Mouse (Mus musculus): ENCODE data around the gene Usp28. TPM values are rescaled to one million over a fixed set of nuclear protein-coding genes. Genes with fewer than 3 reads are reported as not detected.
A peak's percentile ranks its signal among the peaks of the same experiment; 100 is the strongest.
"Not testable (repeated sequence)": the region's sequence is repeated elsewhere in the genome, so short reads cannot be mapped to it uniquely, and the experiment has no call there.

Usp28 gene
- polyA plus RNA-seq (2012; rRNA removed), result 57.3 and 58.7 TPM in 2 replicates

- DNase-seq (ENCODE audit: extremely low spot score in 1 of 2, low spot score in 1 of 2), result peak; percentile 93 to 97
Measured at GRCm38 (mm10) chr9:48984845-48985707, at the start of gene Usp28. Gene Usp28 (plus strand): TSS chr9:48985375.

DNA sequence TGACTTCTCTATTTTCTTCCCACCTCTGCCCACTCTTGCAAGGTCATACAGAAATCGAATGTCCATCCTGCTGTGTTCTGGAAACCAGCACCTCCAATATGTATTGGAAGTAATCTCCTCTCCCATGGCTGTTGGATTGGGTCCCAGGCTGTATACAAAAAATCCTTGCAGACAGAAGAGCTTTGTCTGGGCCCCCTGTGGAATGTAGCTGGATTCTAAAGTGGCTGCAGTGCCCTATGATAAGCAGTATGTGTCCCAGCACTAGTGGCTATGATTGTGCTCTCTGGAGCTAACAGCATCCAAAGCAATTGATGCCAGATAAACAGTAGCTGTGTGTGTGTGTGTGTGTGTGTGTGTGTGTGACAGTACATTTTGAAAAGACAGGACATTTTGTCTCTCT, 42.8 kb upstream of the Usp28 start:
- no peak for DNase-seq (ENCODE audit: extremely low spot score in 1 of 2, low spot score in 1 of 2)

DNA sequence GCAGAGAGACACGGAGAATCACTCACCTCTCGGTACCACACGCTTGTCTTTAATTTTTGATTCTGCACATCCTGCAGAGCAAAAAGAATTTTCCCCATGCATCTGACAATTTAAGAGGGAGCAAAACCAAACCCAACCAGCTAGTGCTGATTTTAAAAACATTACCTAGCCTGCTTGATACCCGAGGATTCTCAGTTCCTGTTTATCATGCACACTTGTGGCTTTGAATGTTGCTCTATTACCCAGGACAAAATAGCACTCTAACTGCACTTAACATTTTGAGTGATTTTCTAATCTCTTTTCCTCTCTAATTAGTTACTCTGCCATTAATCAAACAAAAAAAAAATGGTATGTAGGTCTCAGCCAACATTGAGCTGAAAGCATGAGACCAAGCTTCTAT, 37.6 kb upstream of the Usp28 start:
- DNase-seq (ENCODE audit: extremely low spot score in 1 of 2, low spot score in 1 of 2), result no peak

DNA sequence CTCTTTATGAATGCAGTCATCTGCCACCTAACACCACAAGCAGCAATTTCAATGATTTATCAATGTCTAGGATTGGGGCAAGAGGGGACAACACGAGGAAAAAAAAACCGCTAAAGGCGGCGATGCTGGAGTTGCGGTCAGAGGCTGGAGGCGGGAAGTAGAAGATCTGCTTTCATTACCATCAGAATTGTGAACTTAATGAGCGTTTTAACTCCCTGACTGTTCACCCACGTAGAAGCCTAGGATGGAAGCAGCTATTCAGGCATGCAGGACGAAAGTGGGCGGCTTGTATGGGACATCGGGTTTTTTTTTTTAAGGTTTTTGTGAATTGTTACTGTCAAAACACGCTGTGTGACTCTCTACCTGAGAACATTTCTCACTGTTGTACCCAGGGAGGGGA, 23.9 kb upstream of the Usp28 start:
- DNase-seq (ENCODE audit: extremely low spot score in 1 of 2, low spot score in 1 of 2), result peak in 1 of 2 experiments; percentile 12

- no peak for DNase-seq (ENCODE audit: extremely low spot score in 1 of 2, low spot score in 1 of 2)
Measured at GRCm38 (mm10) chr9:48962131-48962530, 23.0 kb upstream of the Usp28 start.

- DNase-seq (ENCODE audit: extremely low spot score in 1 of 2, low spot score in 1 of 2), result no peak
Measured at GRCm38 (mm10) chr9:48964587-48965040, 20.6 kb upstream of the Usp28 start, which contains the start of gene Htr3b. Gene Htr3b (minus strand): TSS chr9:48964990.

DNA sequence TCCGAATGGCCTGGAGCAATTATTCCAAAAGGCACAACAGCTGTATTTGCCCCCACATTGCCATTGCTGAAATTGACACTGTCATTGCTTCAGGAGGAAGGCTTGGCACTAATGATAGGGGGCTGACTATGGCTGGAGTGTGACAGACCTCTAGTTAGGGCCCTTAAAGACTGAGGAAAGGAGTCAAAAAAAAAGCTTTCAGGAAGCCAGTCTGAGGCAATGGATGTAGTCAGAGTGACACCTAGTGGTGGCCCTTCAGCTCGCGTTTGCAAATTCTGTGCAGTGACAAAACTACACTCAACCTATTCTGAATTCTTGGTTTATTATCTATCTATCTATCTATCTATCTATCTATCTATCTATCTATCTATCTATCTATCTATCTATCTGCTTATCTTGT, 12.7 kb upstream of the Usp28 start:
- peak in 1 of 2 experiments; percentile 79 for DNase-seq (ENCODE audit: extremely low spot score in 1 of 2, low spot score in 1 of 2)

GRCm38 (mm10) chr9:48976661-48977355, 8.4 kb upstream of the Usp28 start:
- DNase-seq (ENCODE audit: extremely low spot score in 1 of 2, low spot score in 1 of 2), result no peak

DNA sequence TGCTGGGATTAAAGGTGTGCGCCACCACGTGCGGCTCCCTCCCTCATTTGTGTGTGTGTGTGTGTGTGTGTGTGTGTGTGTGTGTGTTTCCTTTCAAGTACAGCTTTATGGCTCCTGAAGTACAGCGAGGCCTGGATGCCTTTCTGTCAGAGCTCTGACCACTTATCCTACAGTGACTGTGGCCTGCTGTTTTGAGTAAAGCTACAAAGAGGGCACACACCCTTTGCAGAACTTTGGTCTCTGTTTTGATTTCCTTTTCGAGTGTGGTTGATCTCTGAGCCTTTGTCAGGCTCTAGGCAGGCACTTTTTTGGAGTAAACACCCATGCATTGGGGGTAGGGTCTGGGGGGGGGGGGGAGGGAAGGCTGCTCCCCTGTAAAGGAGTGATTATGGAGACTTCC, 4.8 kb upstream of the Usp28 start:
- no peak for DNase-seq (ENCODE audit: extremely low spot score in 1 of 2, low spot score in 1 of 2)

- no peak for DNase-seq (ENCODE audit: extremely low spot score in 1 of 2, low spot score in 1 of 2)
Measured at GRCm38 (mm10) chr9:48980781-48981180, 4.4 kb upstream of the Usp28 start.

DNA sequence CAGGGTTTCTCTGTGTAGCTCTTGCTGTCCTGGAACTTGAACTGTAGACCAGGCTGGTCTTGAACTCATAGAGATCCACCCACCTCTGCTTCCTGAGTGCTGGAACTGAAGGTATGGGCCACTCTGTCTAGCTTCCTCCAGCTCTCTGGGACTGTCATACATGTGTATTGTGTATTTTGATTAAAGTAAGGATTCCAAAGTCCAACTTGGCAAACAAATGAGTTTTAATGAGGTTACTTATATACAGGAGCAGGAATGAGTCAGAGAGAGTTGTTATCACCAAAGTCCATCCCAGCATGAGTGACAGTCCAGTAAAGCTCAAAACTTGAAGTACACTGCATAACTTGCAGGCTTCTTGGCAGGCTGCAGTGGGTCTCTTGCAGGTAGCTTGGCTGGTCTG, 3.3 kb upstream of the Usp28 start:
- DNase-seq (ENCODE audit: extremely low spot score in 1 of 2, low spot score in 1 of 2), result no peak

DNA sequence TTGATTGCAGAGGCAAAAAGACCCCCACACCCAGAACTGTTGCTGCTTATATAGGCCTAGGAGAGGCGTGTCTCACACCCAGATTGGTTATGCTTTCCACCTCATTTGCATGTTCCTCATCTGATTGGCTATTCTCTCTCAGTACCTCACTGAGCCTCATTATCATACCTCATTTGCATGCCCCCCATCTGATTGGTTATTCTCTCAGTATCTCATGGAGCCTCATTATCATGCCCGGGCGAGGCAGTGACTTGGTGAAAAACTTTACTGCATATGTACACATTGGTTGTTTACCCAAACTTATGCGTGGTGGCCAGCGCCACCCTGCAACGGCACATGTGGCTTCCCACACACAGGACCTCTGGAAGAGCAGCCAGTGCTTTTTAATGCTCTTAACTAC, 1.4 kb upstream of the Usp28 start:
- not testable (repeated sequence) for DNase-seq (ENCODE audit: extremely low spot score in 1 of 2, low spot score in 1 of 2)

GRCm38 (mm10) chr9:48984320-48984844, 793 bp upstream of the Usp28 start:
- DNase-seq (ENCODE audit: extremely low spot score in 1 of 2, low spot score in 1 of 2), result no peak

- DNase-seq (ENCODE audit: extremely low spot score in 1 of 2, low spot score in 1 of 2), result peak in 1 of 2 experiments; percentile 26
Measured at GRCm38 (mm10) chr9:48985708-48986088, 523 bp downstream of the Usp28 start.

- DNase-seq (ENCODE audit: extremely low spot score in 1 of 2, low spot score in 1 of 2), result peak in 1 of 2 experiments; percentile 20
Measured at GRCm38 (mm10) chr9:48986616-48987141, 1.5 kb downstream of the Usp28 start.

- DNase-seq (ENCODE audit: extremely low spot score in 1 of 2, low spot score in 1 of 2), result peak in 1 of 2 experiments; percentile 43
Measured at GRCm38 (mm10) chr9:48987201-48988101, 2.3 kb downstream of the Usp28 start.

GRCm38 (mm10) chr9:48991671-48992070, 6.5 kb downstream of the Usp28 start:
- no peak for DNase-seq (ENCODE audit: extremely low spot score in 1 of 2, low spot score in 1 of 2)

- DNase-seq (ENCODE audit: extremely low spot score in 1 of 2, low spot score in 1 of 2), result no peak
Measured at GRCm38 (mm10) chr9:48994779-48995178, 9.6 kb downstream of the Usp28 start.

DNA sequence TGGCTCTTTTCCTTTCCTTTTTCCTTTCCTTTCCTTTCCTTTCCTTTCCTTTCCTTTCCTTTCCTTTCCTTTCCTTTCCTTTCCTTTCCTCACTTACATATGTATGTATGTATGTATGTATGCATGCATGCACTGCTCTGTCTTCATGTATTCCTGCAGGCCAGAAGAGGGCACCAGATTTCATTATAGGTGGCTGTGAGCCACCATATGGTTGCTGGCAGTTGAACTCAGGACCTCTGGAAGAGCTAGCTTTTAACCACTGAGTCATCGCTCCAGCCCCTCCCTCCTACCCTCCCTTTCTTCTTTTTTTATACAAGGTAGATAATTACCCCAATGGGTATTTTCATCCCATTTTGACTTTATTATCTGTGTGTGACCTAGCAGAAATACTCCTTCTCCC, 10.6 kb downstream of the Usp28 start:
- no peak for DNase-seq (ENCODE audit: extremely low spot score in 1 of 2, low spot score in 1 of 2)

- no peak for DNase-seq (ENCODE audit: extremely low spot score in 1 of 2, low spot score in 1 of 2)
Measured at GRCm38 (mm10) chr9:48999256-48999655, 14.1 kb downstream of the Usp28 start.
